Mouse (Mus musculus): ENCODE measurements around the gene Nxn.
A peak's percentile ranks its signal among the peaks of the same experiment; 100 is the strongest.
"Not testable (repeated sequence)": the region's sequence is repeated elsewhere in the genome, so short reads cannot be mapped to it uniquely, and the experiment has no call there.

Gene Nxn

DNA sequence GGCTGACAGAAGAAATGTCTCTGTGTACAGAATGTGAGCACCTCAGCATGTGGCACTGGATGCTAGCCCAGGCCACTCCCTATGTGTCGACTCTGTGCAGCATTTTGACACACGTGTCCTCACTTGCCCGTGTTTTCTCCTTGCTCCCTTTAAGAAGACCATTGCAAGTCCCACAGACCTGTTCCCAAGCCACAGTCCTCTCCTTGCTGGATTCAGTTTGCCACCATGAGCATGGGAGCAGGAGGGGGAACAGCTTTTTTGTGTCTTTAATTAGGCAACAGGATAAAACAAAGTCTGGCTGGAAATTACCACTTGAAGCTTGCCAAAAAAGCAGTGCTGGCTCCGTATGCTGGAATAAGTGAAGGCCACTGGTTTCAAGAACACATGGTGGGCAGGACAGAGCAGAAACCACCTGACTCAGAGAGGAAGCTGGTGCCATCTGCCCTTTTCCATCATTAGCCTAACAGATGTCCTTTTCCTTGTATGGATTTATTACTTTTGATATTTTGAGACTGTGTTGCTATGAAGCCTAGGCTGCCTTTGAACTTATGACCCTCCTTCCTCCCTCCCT is 143.4 kb downstream of the Nxn start:
- peak; percentile 80 for DNase-seq

DNA sequence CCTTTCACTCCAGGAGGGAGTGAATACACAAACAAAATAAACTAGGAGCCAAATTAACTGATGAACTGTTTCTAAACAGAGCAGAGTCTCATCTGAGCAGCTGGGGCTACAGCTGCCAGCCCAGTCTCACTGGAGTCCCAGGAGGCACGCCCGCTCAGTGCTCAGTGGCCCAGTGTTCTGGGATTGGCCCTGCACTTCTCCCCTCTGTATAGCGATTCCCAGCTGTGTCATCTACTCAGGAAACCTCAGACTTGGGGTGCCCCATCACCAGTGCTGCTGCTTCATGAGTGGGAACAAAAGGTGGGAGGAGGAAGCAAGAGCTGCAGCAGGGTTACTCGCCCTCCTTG is 145.0 kb downstream of the Nxn start:
- DNase-seq: no peak

- peak; percentile 88 for DNase-seq
Measured at GRCm38 (mm10) chr11:76253145-76253917, 145.6 kb downstream of the Nxn start.

DNA sequence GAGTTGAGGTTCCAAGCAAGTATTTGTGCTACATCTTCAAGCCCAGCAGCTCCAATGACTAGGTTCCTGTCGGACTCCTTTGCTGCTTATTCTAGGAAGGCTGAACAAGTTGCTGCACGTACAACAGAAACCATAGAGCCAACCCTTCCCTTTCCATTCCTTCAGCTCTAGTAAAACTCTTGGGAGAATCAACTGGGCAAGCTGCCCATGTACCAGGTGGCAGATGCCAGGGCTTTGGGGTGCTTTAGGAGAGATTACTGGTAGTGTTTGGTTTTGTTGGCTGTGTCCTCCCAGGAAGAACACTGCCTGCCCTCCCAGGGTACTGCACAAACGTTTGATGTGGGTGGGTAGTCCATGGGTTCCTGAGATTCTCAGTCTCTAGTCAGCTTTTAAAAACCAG is 146.9 kb downstream of the Nxn start:
- peak; percentile 64 for DNase-seq

GRCm38 (mm10) chr11:76247239-76247638 is 151.7 kb downstream of the Nxn start:
- no peak for DNase-seq

DNA sequence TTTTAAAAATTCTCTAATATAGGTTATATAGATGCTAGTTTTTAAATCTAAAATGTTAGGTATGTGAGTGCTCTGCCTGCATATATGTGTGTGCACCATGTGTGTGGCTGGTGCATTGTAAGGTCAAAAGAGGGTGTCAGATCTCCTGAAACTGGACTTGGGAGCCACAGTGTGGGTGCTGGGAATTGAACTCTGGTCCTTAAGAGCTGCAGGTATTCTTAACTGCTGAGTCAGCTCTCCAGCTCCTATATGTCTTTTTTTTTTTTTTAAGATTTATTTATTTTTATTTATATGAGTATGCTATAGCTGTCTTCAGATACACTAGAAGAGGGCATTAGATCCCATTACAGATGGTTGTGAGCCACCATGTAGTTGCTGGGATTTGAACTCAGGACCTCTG is 152.5 kb downstream of the Nxn start:
- no peak for DNase-seq

- DNase-seq: no peak
Measured at GRCm38 (mm10) chr11:76243811-76244546, 155.0 kb downstream of the Nxn start.

- peak; percentile 91 for DNase-seq
Measured at GRCm38 (mm10) chr11:76242901-76243810, 155.8 kb downstream of the Nxn start, which contains the start of the genes Mrm3 and Glod4. Gene Mrm3 (plus strand): TSS chr11:76243715. Gene Glod4 (minus strand): TSS chr11:76243725.

- no peak for DNase-seq
Measured at GRCm38 (mm10) chr11:76239750-76240149, 159.2 kb downstream of the Nxn start.

DNA sequence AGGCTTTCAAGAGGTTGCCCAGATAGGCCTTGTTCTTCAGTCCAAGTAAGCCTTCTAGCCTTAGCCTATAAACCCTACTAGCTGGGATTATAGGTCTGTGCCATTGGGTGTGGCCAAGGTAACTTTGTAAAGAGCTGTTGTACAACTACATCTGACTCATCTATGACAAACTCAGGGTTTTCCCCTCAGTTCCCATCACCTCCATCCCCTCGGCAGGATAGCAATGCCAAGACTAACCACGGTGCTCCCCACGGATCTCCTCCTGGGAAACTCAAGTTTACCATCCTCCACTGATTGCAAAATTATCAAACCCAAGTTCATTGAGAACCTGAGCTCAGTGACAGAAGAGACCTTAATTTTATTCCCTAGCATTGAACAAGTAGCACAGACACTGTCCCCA is 162.8 kb downstream of the Nxn start:
- DNase-seq: no peak

DNA sequence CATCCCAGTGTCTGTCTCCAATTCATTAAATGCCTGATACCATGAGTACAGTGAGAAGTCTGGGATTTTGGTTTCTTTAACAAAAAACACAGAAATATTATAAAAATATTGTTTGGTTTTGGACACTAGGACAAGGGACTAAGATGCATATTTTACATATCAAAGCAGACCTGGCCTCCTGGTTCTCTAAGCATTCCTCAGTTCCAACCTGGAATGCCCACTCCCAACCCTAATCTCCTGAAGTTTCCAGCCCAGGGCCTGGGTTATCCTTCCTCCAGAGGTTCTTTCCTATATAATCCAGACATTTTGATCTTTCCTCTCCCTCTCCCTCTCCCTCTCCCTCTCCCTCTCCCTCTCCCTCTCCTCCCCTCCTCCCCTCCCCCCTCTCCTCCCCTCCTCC is 173.9 kb downstream of the Nxn start:
- no peak for DNase-seq

DNA sequence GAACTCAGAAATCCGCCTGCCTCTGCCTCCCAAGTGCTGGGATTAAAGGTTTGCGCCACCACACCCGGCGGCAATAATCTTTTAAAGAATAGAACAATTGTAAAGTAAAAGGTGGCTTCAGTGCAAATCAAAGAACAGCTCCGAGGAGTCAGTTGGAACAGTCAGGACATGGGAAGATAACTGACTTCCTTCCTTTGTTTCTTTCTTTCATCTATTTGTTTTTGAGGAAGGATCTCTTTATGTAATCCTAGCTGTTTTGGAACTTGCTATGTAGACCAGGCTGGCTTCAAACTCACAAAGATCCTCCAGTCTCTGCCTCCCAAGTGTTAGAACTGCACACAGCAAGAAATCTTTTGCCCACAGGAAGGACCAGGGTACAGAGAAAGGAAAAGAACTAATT is 174.3 kb downstream of the Nxn start:
- no peak for DNase-seq

GRCm38 (mm10) chr11:76217390-76217800 is 181.5 kb downstream of the Nxn start, which contains the start of the genes Dbil5 and Gemin4:
Gene Dbil5 (plus strand): TSS chr11:76217608.
Gene Gemin4 (minus strand): TSS chr11:76217664.
- DNase-seq: peak; percentile 95

GRCm38 (mm10) chr11:76216681-76217389 is 182.1 kb downstream of the Nxn start:
- DNase-seq: no peak

- no peak for DNase-seq
Measured at GRCm38 (mm10) chr11:76216049-76216540, 182.8 kb downstream of the Nxn start.

GRCm38 (mm10) chr11:76215011-76215410 is 183.9 kb downstream of the Nxn start:
- DNase-seq: no peak

GRCm38 (mm10) chr11:76213841-76214240 is 185.1 kb downstream of the Nxn start:
- DNase-seq: no peak

GRCm38 (mm10) chr11:76211595-76211994 is 187.3 kb downstream of the Nxn start:
- DNase-seq: not testable (repeated sequence)

GRCm38 (mm10) chr11:76210228-76210985 is 188.5 kb downstream of the Nxn start:
- no peak for DNase-seq

Data from cerebellum, adult 8-10 months (tissue).